ENCODE assay signal across 10 mouse cellular contexts in genomic region chr7:140939669-140940171, GRCm38 (mm10). TPM values are rescaled to one million over a fixed set of nuclear protein-coding genes. Genes with fewer than 3 reads are reported as not detected.
A peak's percentile ranks its signal among the peaks of the same experiment; 100 is the strongest.
DNase-seq lines count a peak whose midpoint lies in the region; ATAC-seq lines count a peak whose summit lies in the region.
"Had no signal": no experiment of that assay in that cellular context is flagged by ENCODE, and none has a peak within 500 bp of the region (broad histone marks: within the 10 kb centered on the region; RNA-seq: fewer than 3 reads in every experiment).

No protein-coding gene starts in this region.

- no peaks in the 10 kb centered on the region; the same call in 1 of the 2 replicates for H3K36me3 ChIP-seq in embryonic facial prominence, embryonic 14.5 days (ENCODE audit: control insufficient read depth, insufficient read depth, low read length)
- H3K36me3 ChIP-seq in limb, embryonic 11.5 days (ENCODE audit: control insufficient read depth, insufficient read depth, low read length): no peaks in the 10 kb centered on the region
- H3K36me3 ChIP-seq in stomach, embryonic 14.5 days (ENCODE audit: control insufficient read depth, insufficient read depth, low read length): no peaks in the 10 kb centered on the region

- ATAC-seq in embryonic facial prominence, embryonic 14.5 days (ENCODE audit: low read depth): peak; percentile 43; the same call in 1 of the 2 replicates
- peak; percentile 58 for ATAC-seq in limb, embryonic 11.5 days (ENCODE audit: insufficient number of reproducible peaks, low FRiP score, low TSS enrichment, low read depth)
- peak; percentile 30; the same call in 1 of the 2 replicates for ATAC-seq in stomach, embryonic 14.5 days (ENCODE audit: insufficient number of reproducible peaks, insufficient read depth, low FRiP score, low read depth)
- ATAC-seq in megakaryocyte-erythroid progenitor cell, adult 5-6 weeks (replicated peaks; ENCODE audit: low FRiP score, low TSS enrichment, poor library complexity, severe bottlenecking): no peak

- H3K9me3 ChIP-seq in embryonic facial prominence, embryonic 14.5 days (ENCODE audit: control insufficient read depth, low read length): no peaks in the 10 kb centered on the region
- no peaks in the 10 kb centered on the region for H3K9me3 ChIP-seq in limb, embryonic 11.5 days (ENCODE audit: control insufficient read depth, low read length)
- no peaks in the 10 kb centered on the region for H3K9me3 ChIP-seq in stomach, embryonic 14.5 days (ENCODE audit: control insufficient read depth, low read depth, low read length)

- no peak overlapping the region for H3K4me3 ChIP-seq in embryonic facial prominence, embryonic 14.5 days (ENCODE audit: low read depth, low read length)
- no peak overlapping the region; the same call in 1 of the 2 replicates for H3K4me3 ChIP-seq in limb, embryonic 11.5 days (ENCODE audit: low read depth, low read length)
- H3K4me3 ChIP-seq in stomach, embryonic 14.5 days (ENCODE audit: low read depth, low read length): no peak overlapping the region
- H3K4me3 ChIP-seq: erythroblast, embryonic 14.5 days had no signal

- H3K9ac ChIP-seq in embryonic facial prominence, embryonic 14.5 days (ENCODE audit: low read depth, low read length): no peak overlapping the region
- no peak overlapping the region for H3K9ac ChIP-seq in limb, embryonic 11.5 days (ENCODE audit: low read length)
- no peak overlapping the region for H3K9ac ChIP-seq in stomach, embryonic 14.5 days (replicated peaks; ENCODE audit: low read depth, low read length)

- H3K4me1 ChIP-seq in embryonic facial prominence, embryonic 14.5 days (ENCODE audit: control insufficient read depth, insufficient read depth, low read length): peaks cover 19% of the 10 kb centered on the region
- peaks cover 19% of the 10 kb centered on the region for H3K4me1 ChIP-seq in limb, embryonic 11.5 days (ENCODE audit: control insufficient read depth, insufficient read depth, low read length)
- peaks cover 15% of the 10 kb centered on the region; the same call in 1 of the 2 replicates for H3K4me1 ChIP-seq in stomach, embryonic 14.5 days (ENCODE audit: control insufficient read depth, insufficient read depth, low read length)

- peak overlapping the region; percentile 43 for H3K4me2 ChIP-seq in embryonic facial prominence, embryonic 14.5 days (ENCODE audit: low read depth, low read length)
- H3K4me2 ChIP-seq in limb, embryonic 11.5 days (ENCODE audit: low read depth, severe bottlenecking): peak overlapping the region; percentile 36
- H3K4me2 ChIP-seq in stomach, embryonic 14.5 days (replicated peaks; ENCODE audit: low read depth, low read length): peak overlapping the region; percentile 38

- peak; percentile 5 for DNase-seq in kidney, adult 18-20 months
- no peak for DNase-seq in kidney, postnatal 36 days
- peak; percentile 90 for DNase-seq in embryonic facial prominence, embryonic 14.5 days (ENCODE audit: low spot score)
- DNase-seq in limb, embryonic 11.5 days (ENCODE audit: low spot score): peak; percentile 68
- no peak for DNase-seq in right cerebral cortex, postnatal 4 days
- no peak for DNase-seq in right cerebral cortex, postnatal 36 days (ENCODE audit: low spot score in 2 of 2)

- H3K27me3 ChIP-seq in embryonic facial prominence, embryonic 14.5 days (replicated peaks; ENCODE audit: control insufficient read depth, insufficient read depth, low read length): no peaks in the 10 kb centered on the region
- H3K27me3 ChIP-seq in limb, embryonic 11.5 days (ENCODE audit: control insufficient read depth, insufficient read depth, low read length): no peaks in the 10 kb centered on the region
- H3K27me3 ChIP-seq in stomach, embryonic 14.5 days (ENCODE audit: control insufficient read depth, insufficient read depth, low read length): no peaks in the 10 kb centered on the region

- 6% methylated on average over 8 of the region's 8 CpGs for WGBS in embryonic facial prominence, embryonic 14.5 days
- WGBS in limb, embryonic 11.5 days: 1% methylated on average over 8 of the region's 8 CpGs
- 4% methylated on average over 7 of the region's 8 CpGs for WGBS in stomach, embryonic 14.5 days

- peak overlapping the region; percentile 85 for H3K27ac ChIP-seq in embryonic facial prominence, embryonic 14.5 days (replicated peaks; ENCODE audit: low read depth, low read length)
- peak overlapping the region; percentile 45; the same call in 1 of the 2 replicates for H3K27ac ChIP-seq in limb, embryonic 11.5 days (replicated peaks; ENCODE audit: low read depth, low read length)
- peak overlapping the region; percentile 77 for H3K27ac ChIP-seq in stomach, embryonic 14.5 days (ENCODE audit: low read length)
- H3K27ac ChIP-seq: macrophage had no signal

RNA-seq across cellular contexts. Expression of gene Pgghg, which starts 1.5 kb away (rescaled TPM):
- polyA plus RNA-seq in embryonic facial prominence, embryonic 14.5 days (2014; fragmentation: Nextera tagmentation; extraction: Ambion mirVana): 22.7 and 25.5 TPM in 2 replicates
- polyA plus RNA-seq in limb, embryonic 11.5 days (2014; fragmentation: Nextera tagmentation; extraction: Ambion mirVana): 13.6 and 16.1 TPM in 2 replicates
- polyA plus RNA-seq in stomach, embryonic 14.5 days (2014; fragmentation: Nextera tagmentation; extraction: Ambion mirVana): 28.7 and 31.0 TPM in 2 replicates
- 12.2 and 18.7 TPM in 2 replicates for total RNA-seq in megakaryocyte-erythroid progenitor cell, adult 5-6 weeks (2014; fragmentation: Nextera tagmentation)
- total RNA-seq in megakaryocyte-erythroid progenitor cell, adult 5-6 weeks (2017): 6.1 and 7.2 TPM in 2 replicates

RNA-seq across cellular contexts. Expression of gene Ifitm5, which starts 10.4 kb away (rescaled TPM):
- 108 and 179 TPM in 2 replicates for polyA plus RNA-seq in embryonic facial prominence, embryonic 14.5 days (2014; fragmentation: Nextera tagmentation; extraction: Ambion mirVana)
- polyA plus RNA-seq in limb, embryonic 11.5 days (2014; fragmentation: Nextera tagmentation; extraction: Ambion mirVana): 1.7 and 1.9 TPM in 2 replicates
- 2.0 and 2.6 TPM in 2 replicates for polyA plus RNA-seq in stomach, embryonic 14.5 days (2014; fragmentation: Nextera tagmentation; extraction: Ambion mirVana)
- 0.55 TPM in 1 of 2 replicates, not detected in the other for total RNA-seq in megakaryocyte-erythroid progenitor cell, adult 5-6 weeks (2014; fragmentation: Nextera tagmentation)
- total RNA-seq in megakaryocyte-erythroid progenitor cell, adult 5-6 weeks (2017): 2.4 TPM in 1 of 2 replicates, not detected in the other
- polyA plus RNA-seq: erythroblast, embryonic 14.5 days had no signal

RNA-seq across cellular contexts. Expression of gene Gm45717, which starts 16.0 kb away (rescaled TPM):
- polyA plus RNA-seq in embryonic facial prominence, embryonic 14.5 days (2014; fragmentation: Nextera tagmentation; extraction: Ambion mirVana): 0.89 TPM in 1 of 2 replicates, not detected in the other
- polyA plus RNA-seq in limb, embryonic 11.5 days (2014; fragmentation: Nextera tagmentation; extraction: Ambion mirVana): not detected in 2 replicates
- polyA plus RNA-seq in stomach, embryonic 14.5 days (2014; fragmentation: Nextera tagmentation; extraction: Ambion mirVana): not detected in 2 replicates
- total RNA-seq in megakaryocyte-erythroid progenitor cell, adult 5-6 weeks (2014; fragmentation: Nextera tagmentation): not detected in 2 replicates
- not detected in 2 replicates for total RNA-seq in megakaryocyte-erythroid progenitor cell, adult 5-6 weeks (2017)
- polyA plus RNA-seq: erythroblast, embryonic 14.5 days; macrophage had no signal

RNA-seq across cellular contexts. Expression of gene Ifitm2, which starts 16.1 kb away (rescaled TPM):
- polyA plus RNA-seq in embryonic facial prominence, embryonic 14.5 days (2014; fragmentation: Nextera tagmentation; extraction: Ambion mirVana): 1,406 and 1,438 TPM in 2 replicates
- 853 and 900 TPM in 2 replicates for polyA plus RNA-seq in limb, embryonic 11.5 days (2014; fragmentation: Nextera tagmentation; extraction: Ambion mirVana)
- polyA plus RNA-seq in stomach, embryonic 14.5 days (2014; fragmentation: Nextera tagmentation; extraction: Ambion mirVana): 1,395 and 1,501 TPM in 2 replicates
- total RNA-seq in megakaryocyte-erythroid progenitor cell, adult 5-6 weeks (2014; fragmentation: Nextera tagmentation): 285 and 292 TPM in 2 replicates
- total RNA-seq in megakaryocyte-erythroid progenitor cell, adult 5-6 weeks (2017): 265 and 278 TPM in 2 replicates

RNA-seq across cellular contexts. Expression of gene Nlrp6, which starts 19.0 kb away (rescaled TPM):
- 0.19 and 0.42 TPM in 2 replicates for polyA plus RNA-seq in embryonic facial prominence, embryonic 14.5 days (2014; fragmentation: Nextera tagmentation; extraction: Ambion mirVana)
- 0.26 TPM in 1 of 2 replicates, not detected in the other for polyA plus RNA-seq in limb, embryonic 11.5 days (2014; fragmentation: Nextera tagmentation; extraction: Ambion mirVana)
- polyA plus RNA-seq in stomach, embryonic 14.5 days (2014; fragmentation: Nextera tagmentation; extraction: Ambion mirVana): 1.2 and 2.2 TPM in 2 replicates
- 0.52 TPM in 1 of 2 replicates, not detected in the other for total RNA-seq in megakaryocyte-erythroid progenitor cell, adult 5-6 weeks (2014; fragmentation: Nextera tagmentation)
- total RNA-seq in megakaryocyte-erythroid progenitor cell, adult 5-6 weeks (2017): not detected in 2 replicates
- polyA plus RNA-seq: erythroblast, embryonic 14.5 days; macrophage had no signal

Comparison
In these comparisons a context has a peak if more than half of its experiments do, and no peak if none do; other contexts are left out.
1. DNase-seq: peak in kidney, adult 18-20 months (single experiment), embryonic facial prominence, embryonic 14.5 days (single experiment) and limb, embryonic 11.5 days (single experiment); none in kidney, postnatal 36 days (0 of 2), right cerebral cortex, postnatal 4 days (single experiment) and right cerebral cortex, postnatal 36 days (0 of 2).
2. RNA of gene Ifitm5, which starts 10.4 kb away (polyA plus RNA-seq): 108 to 179 TPM in embryonic facial prominence, embryonic 14.5 days; 2.0 to 2.6 TPM in stomach, embryonic 14.5 days and 1.7 to 1.9 TPM in limb, embryonic 11.5 days; every median in the first group is over 10 times any median in the second.
3. Peak in every context shown above with its lines, with median percentiles within 50 percentile points of each other: H3K27ac ChIP-seq and H3K4me2 ChIP-seq.